Mouse (Mus musculus): ENCODE results near the gene Epb41l1.

DNA sequence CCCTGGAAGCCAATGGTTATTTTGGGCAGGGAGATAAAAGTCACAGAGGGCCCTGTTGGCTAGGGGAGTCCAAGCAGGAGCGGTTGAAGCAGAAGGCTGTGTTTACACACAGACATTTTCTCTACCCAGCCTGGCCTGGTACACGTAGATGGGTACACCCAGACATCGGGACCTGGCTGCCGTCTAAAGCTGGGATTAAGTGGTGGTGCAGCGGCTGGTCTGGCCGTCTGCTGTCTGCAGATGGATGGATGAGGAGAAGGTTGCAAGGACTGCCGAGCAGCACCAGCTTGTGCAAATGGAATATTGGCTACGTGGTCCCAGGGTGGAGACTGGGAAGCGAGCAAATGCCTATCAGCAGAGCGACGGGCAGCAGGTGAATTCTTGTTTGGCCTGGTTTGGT, 46.8 kb downstream of the Epb41l1 start:
- TF ChIP-seq MAFK (IDR thresholded peaks at IDR 0.05; ENCODE audit: insufficient read depth, low read depth, low read length), result no peak
- TF ChIP-seq ZNF384 (IDR thresholded peaks at IDR 0.05; ENCODE audit: low read depth, low read length), result no peak
- no peak for TF ChIP-seq ZC3H11A (IDR thresholded peaks at IDR 0.05; ENCODE audit: borderline replicate concordance, low read depth, low read length)
